Mouse (Mus musculus) ES-E14 (cell line): ENCODE results near the gene Hist1h2bf. TPM values are rescaled to one million over a fixed set of nuclear protein-coding genes. Genes with fewer than 3 reads are reported as not detected.

ENCODE experiments used
- DNase-seq: peaks from one replicate; pipeline ENCODE4 v3.0.0-alpha.2; 2013; ENCODE audit warnings: low read depth, low spot score
- H3K27ac ChIP-seq: 2 replicates; pipeline ENCODE4 v1.5.1; 2012; ENCODE audit warnings: low read depth, mild to moderate bottlenecking, low read length, moderate library complexity, mixed read lengths; ENCODE audit not compliant: poor library complexity, insufficient read depth, severe bottlenecking
- H3K36me3 ChIP-seq: 2 replicates; pipeline ENCODE4 v1.6.1; 2012; ENCODE audit warnings: mild to moderate bottlenecking, low read length, moderate library complexity, mixed read lengths; ENCODE audit not compliant: control insufficient read depth, poor library complexity, insufficient read depth, severe bottlenecking
- H3K4me1 ChIP-seq, 2 experiments: fragments of 150-350 bp in 1 of 2; sonication (generic) in 1 of 2; 2 replicates each; pipeline ENCODE4 v1.6.1; 2012; ENCODE audit warnings: low read length in 2 of 2, mild to moderate bottlenecking in 1 of 2, mixed read lengths in 1 of 2; ENCODE audit not compliant: control insufficient read depth in 2 of 2, insufficient read depth in 2 of 2, poor library complexity in 1 of 2
- H3K4me3 ChIP-seq, 2 experiments: fragments of 150-350 bp in 1 of 2; sonication (generic) in 1 of 2; 2 replicates each; pipeline ENCODE4 v1.5.1; 2012; ENCODE audit warnings: low read length in 2 of 2, low read depth in 1 of 2, mild to moderate bottlenecking in 1 of 2, mixed read lengths in 1 of 2; ENCODE audit not compliant: insufficient read depth in 1 of 2, poor library complexity in 1 of 2, severe bottlenecking in 1 of 2
- H3K9ac ChIP-seq: 2 replicates; pipeline ENCODE4 v1.6.1; 2012; ENCODE audit warnings: low read depth, mild to moderate bottlenecking, low read length, mixed read lengths; ENCODE audit not compliant: poor library complexity, insufficient read depth, severe bottlenecking
- H3K9me3 ChIP-seq: fragments of 150-350 bp; sonication (generic); 2 replicates; pipeline ENCODE4 v1.6.1; 2012; ENCODE audit warnings: low read depth, mild to moderate bottlenecking, low read length; ENCODE audit not compliant: control insufficient read depth, insufficient read depth
- CHD2 ChIP-seq: IDR thresholded peaks from 2 replicates; pipeline ENCODE4 v1.6.1; 2014; ENCODE audit warnings: mild to moderate bottlenecking, low read depth, low read length, inconsistent platforms
- HCFC1 ChIP-seq: IDR thresholded peaks from 2 replicates; pipeline ENCODE4 v1.6.1; 2012; ENCODE audit warnings: low read length, inconsistent platforms, borderline replicate concordance; ENCODE audit not compliant: insufficient read depth
- MAFK ChIP-seq: IDR thresholded peaks from 2 replicates; pipeline ENCODE4 v1.6.1; 2014; ENCODE audit warnings: mild to moderate bottlenecking, low read depth, low read length, inconsistent platforms; ENCODE audit not compliant: insufficient read depth
- ZC3H11A ChIP-seq: IDR thresholded peaks from 2 replicates; pipeline ENCODE4 v1.6.1; 2012; ENCODE audit warnings: low read depth, mild to moderate bottlenecking, inconsistent platforms, low read length, borderline replicate concordance
- ZNF384 ChIP-seq: IDR thresholded peaks from 2 replicates; pipeline ENCODE4 v1.6.1; 2012; ENCODE audit warnings: low read depth, low read length, inconsistent platforms
- in situ Hi-C, 2 experiments: fragments of 600-800 bp; cut with MboI; formaldehyde crosslinking; loops; one replicate each; pipeline ENCODE4 v1.15.1; 2025; ENCODE audit warnings: low sequenced_read_pairs in 2 of 2, inconsistent platforms in 1 of 2; ENCODE audit not compliant: unreplicated experiment in 2 of 2
- total RNA-seq: library from RNA; depleted of rRNA; stranded (reverse); fragments of 300-350 nt; gene quantifications from 2 replicates; pipeline ENCODE4 v1.2.3, GENCODE M21; 2012

Hist1h2bf gene
- total RNA-seq, 1 experiment: 970 TPM

DNA sequence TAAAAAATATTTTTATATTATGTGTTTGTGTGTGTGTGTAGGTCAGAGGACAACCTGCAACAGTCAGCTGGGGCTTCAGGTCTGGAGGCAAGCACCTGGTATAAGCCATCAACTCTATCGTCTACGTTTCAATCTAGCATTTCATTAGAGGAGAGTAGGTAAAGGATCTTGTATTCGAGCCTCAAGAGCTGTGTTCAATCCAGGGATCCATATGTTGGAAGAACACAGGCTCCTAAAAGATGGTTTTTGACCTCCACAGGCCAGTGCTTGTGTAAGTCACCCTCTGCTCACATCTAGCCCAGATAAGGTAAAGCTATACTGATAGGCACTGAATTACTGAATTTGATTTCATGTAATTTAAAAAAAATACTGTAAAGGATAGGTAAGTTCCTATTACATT is 17.1 kb downstream of the Hist1h2bf start:
- Histone ChIP-seq H3K9ac (peak overlapping the region; percentile 43; the same call in 1 of the 2 replicates), H3K9me3 (no peaks in the 10 kb centered on the region), H3K4me1 (0 out of 4 replicates have a peak, but pooled peaks cover 0 to 2% of the 10 kb centered on the region in 2 experiments), H3K4me3 (no peak overlapping the region), H3K27ac (peak overlapping the region; percentile 62; the same call in 1 of the 2 replicates), H3K36me3 (no peaks in the 10 kb centered on the region)
- in situ Hi-C loops: loop anchor here (10.0 to 25.0 kb wide), 3 partner anchors 188 to 1820 kb away; partner anchors contain the start of genes Hist1h4j (in 2 of the 2), Hist1h2ag (in 1 of the 2), Hist1h2ah (in 1 of the 2) and Hist1h2bb (in 1 of the 2)
- TF ChIP-seq CHD2 (no peak), HCFC1 (no peak), MAFK (no peak), ZC3H11A (no peak), ZNF384 (no peak)
- DNase-seq: no peak

DNA sequence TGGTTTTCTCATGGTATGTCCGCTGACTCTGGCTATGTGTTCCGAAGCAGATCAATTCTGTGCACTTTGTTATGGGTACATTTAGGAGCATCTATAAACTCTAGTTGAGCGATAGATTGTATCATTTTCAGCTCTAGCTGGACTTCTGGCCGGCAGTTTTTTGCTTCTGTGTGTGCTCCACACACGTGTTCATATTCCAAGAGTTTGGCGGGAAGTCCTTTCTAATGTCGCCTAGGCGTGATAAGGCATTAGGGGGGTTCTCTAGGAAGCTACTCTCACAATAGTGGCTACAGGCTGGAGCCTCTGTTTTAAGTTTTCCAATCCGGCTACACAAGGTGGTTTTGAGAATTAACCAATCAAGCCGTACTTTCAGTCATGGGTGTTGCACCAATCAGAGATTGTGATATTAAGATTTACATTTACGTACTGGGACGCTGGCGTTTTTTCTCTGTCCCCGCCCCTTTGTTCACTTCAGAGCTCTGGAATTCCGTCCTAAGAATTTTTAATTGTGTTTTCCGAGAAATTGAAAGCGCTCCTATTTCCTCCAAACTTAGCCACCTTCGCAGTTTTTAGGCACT is 18.1 kb downstream of the Hist1h2bf start:
- in situ Hi-C loops: loop anchor here (10.0 to 25.0 kb wide), 3 partner anchors 189 to 1819 kb away; partner anchors contain the start of genes Hist1h4j (in 2 of the 2), Hist1h2ag (in 1 of the 2), Hist1h2ah (in 1 of the 2) and Hist1h2bb (in 1 of the 2)
- TF ChIP-seq CHD2 (peak; percentile 82), HCFC1 (no peak), ZC3H11A (no peak), ZNF384 (peak; percentile 65; the same call in 1 of the 2 replicates), MAFK (no peak)
- peak; percentile 81 for DNase-seq

GRCm38 (mm10) chr13:23554925-23555838 is 18.8 kb downstream of the Hist1h2bf start:
- TF ChIP-seq ZNF384 (no peak), HCFC1 (no peak; the same call in 1 of the 2 replicates), CHD2 (no peak), ZC3H11A (no peak), MAFK (no peak)
- DNase-seq: no peak
- H3K27ac ChIP-seq: peak overlapping the region; percentile 90
- H3K36me3 ChIP-seq: no peaks in the 10 kb centered on the region
- H3K9ac ChIP-seq: peak overlapping the region; percentile 74
- H3K9me3 ChIP-seq: no peaks in the 10 kb centered on the region
- H3K4me1 ChIP-seq: 0 out of 4 replicates have a peak, but pooled peaks cover 0 to 2% of the 10 kb centered on the region in 2 experiments
- peak overlapping the region; percentile 52 to 54 for H3K4me3 ChIP-seq
- in situ Hi-C loops: loop anchor here (10.0 to 25.0 kb wide), 3 partner anchors 190 to 1818 kb away; partner anchors contain the start of genes Hist1h4j (in 2 of the 2), Hist1h2ag (in 1 of the 2), Hist1h2ah (in 1 of the 2) and Hist1h2bb (in 1 of the 2)

More for the DNA sequence above, 18.1 kb downstream of the Hist1h2bf start:
- Histone ChIP-seq H3K4me3 (peak overlapping the region; percentile 52 to 56), H3K36me3 (no peaks in the 10 kb centered on the region), H3K9ac (peak overlapping the region; percentile 74), H3K4me1 (0 out of 4 replicates have a peak, but pooled peaks cover 0 to 2% of the 10 kb centered on the region in 2 experiments), H3K27ac (peak overlapping the region; percentile 90), H3K9me3 (no peaks in the 10 kb centered on the region)

- in situ Hi-C loops: loop anchor here (10.0 to 25.0 kb wide), 3 partner anchors 190 to 1817 kb away; partner anchors contain the start of genes Hist1h4j (in 2 of the 2), Hist1h2ag (in 1 of the 2), Hist1h2ah (in 1 of the 2) and Hist1h2bb (in 1 of the 2)
- Histone ChIP-seq H3K9ac (peak overlapping the region; percentile 80; the same call in 1 of the 2 replicates), H3K9me3 (no peaks in the 10 kb centered on the region), H3K36me3 (no peaks in the 10 kb centered on the region), H3K4me3 (peak overlapping the region; percentile 23 to 54; a peak in 3 of 4 replicates), H3K27ac (no peak overlapping the region; the same call in 1 of the 2 replicates), H3K4me1 (0 out of 4 replicates have a peak, but pooled peaks cover 0 to 2% of the 10 kb centered on the region in 2 experiments)
- DNase-seq: no peak
- TF ChIP-seq ZNF384 (no peak), HCFC1 (no peak), CHD2 (no peak), MAFK (no peak), ZC3H11A (no peak)
Observed at GRCm38 (mm10) chr13:23554393-23554792, 19.6 kb downstream of the Hist1h2bf start.
